Mouse (Mus musculus) kidney, adult 2 months (tissue): ENCODE data around the gene 2210407C18Rik.

ENCODE experiments used
- CTCF ChIP-seq: fragments of 200-500 bp; conservative IDR thresholded peaks from 2 replicates; pipeline ENCODE4 v1.5.1; 2011; ENCODE audit warnings: low read depth, mild to moderate bottlenecking, control low read depth, low read length, moderate library complexity, mixed read lengths; ENCODE audit not compliant: insufficient read depth, insufficient read length
- POLR2A ChIP-seq: fragments of 200-500 bp; IDR thresholded peaks from one replicate; pipeline ENCODE4 v1.6.1; 2011; ENCODE audit warnings: low read depth, low read length, control low read depth

DNA sequence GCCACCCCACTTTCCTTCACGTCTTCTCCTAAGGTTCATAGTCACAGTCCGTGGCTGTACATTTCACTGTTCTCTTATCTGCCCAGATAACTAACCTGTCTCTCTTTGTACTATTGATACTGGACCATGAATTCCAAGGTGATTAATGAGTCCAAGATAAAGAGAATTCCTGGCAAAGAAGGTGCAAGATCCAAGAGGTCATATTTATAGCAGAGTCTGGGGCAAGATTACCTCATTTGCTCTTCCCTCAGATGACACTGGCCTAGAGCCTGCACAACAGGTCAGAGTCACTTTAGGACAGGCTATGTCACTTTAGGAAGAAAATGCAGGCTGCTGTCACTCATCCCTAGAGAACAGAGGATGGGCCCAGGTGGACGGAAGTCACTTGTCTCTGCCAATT, 10.6 kb downstream of the 2210407C18Rik start:
- no peak for TF ChIP-seq CTCF
- no peak for TF ChIP-seq POLR2A
